Mouse (Mus musculus) spleen, embryonic (tissue): ENCODE data around the gene Fut1.
"Not testable (repeated sequence)": the region's sequence is repeated elsewhere in the genome, so short reads cannot be mapped to it uniquely, and the experiment has no call there.

Experiments used
- CTCF ChIA-PET: fragments of 350-600 bp; sonication (Branson Sonifier 250); formaldehyde crosslinking; loops from one replicate; lab custom pipeline; 2022; lab: Charles Lee

Gene Fut1

GRCm38 (mm10) chr7:45638623-45639401 is 21.7 kb downstream of the Fut1 start:
- CTCF ChIA-PET, result interaction anchor here (0.6 kb wide), 1 partner anchor 26 kb away, joined by 4 read pairs; no protein-coding TSS in a partner anchor

- CTCF ChIA-PET, result interaction anchor here (0.6 kb wide), 1 partner anchor 26 kb away, joined by 4 read pairs; no protein-coding TSS in a partner anchor
Measured at GRCm38 (mm10) chr7:45639561-45640027, 22.5 kb downstream of the Fut1 start, which contains the start of gene Mamstr. TSS of gene Mamstr (plus strand) at chr7:45639977.

GRCm38 (mm10) chr7:45640191-45640957 is 23.3 kb downstream of the Fut1 start:
- CTCF ChIA-PET, result no interaction called here

DNA sequence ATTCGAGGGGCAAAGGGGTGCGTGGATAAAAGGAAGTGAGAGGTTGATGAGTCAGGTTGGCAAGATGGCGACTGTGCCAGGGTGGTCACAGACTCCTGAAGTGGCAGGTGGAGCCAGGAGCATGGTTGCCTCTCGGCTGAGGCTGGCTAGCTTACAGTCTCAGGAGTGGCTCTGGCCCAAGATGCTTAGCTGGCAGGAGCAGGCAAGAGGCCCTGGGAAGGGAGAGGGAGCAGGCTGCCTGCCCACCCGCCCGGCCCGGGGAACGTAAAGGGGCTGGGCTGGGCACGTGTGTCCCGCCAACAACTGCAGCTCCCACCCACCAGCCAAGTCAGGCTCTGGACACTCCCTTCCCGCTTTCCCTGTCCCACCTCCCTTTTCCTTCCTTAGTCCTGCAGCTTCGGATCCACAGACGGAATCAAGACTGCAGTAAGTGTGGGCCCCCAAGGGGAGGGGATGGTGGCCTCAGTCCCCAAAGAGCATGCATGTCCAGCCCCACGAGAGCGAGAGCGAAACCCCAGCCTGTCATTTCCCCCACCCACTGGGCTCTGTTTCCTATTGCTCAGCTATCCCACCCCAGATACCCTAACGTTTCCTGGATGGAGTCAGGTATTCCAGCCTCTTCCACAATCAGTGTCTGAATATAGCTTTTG is 24.4 kb downstream of the Fut1 start:
- CTCF ChIA-PET, result no interaction called here

GRCm38 (mm10) chr7:45642083-45642482 is 25.0 kb downstream of the Fut1 start:
- CTCF ChIA-PET, result no interaction called here

- CTCF ChIA-PET, result no interaction called here
Measured at GRCm38 (mm10) chr7:45642503-45643255, 25.6 kb downstream of the Fut1 start.

GRCm38 (mm10) chr7:45643441-45644178 is 26.5 kb downstream of the Fut1 start:
- CTCF ChIA-PET, result no interaction called here

- CTCF ChIA-PET, result no interaction called here
Measured at GRCm38 (mm10) chr7:45644183-45644582, 27.1 kb downstream of the Fut1 start.

GRCm38 (mm10) chr7:45644872-45645590 is 27.9 kb downstream of the Fut1 start:
- CTCF ChIA-PET, result interaction anchor here (0.6 to 1.3 kb wide), 2 partner anchors 10 to 440 kb away, joined by 4 to 6 read pairs; no protein-coding TSS in a partner anchor

GRCm38 (mm10) chr7:45645591-45645971 is 28.5 kb downstream of the Fut1 start:
- CTCF ChIA-PET, result interaction anchor here (0.6 to 1.3 kb wide), 2 partner anchors 10 to 440 kb away, joined by 4 to 6 read pairs; no protein-coding TSS in a partner anchor

DNA sequence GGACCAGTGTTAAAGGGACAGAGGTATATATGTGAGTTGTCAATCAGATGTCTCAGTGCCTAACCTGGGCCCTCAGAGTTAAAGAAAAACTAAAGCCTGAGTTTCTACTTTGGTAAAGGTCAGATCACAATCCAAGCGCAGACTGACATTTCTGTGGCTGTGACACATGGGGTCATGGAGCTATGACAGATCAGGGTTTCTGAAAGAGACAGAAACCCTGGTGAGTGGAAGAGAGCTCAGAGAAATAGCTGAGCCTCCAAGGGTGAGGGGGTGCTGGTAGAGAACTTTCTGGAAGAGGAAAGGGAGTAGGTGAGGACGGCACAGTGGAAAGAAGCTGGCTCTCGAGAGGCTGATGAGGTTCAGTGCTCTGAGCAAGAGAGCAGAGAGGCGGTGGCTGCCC is 29.6 kb downstream of the Fut1 start:
- CTCF ChIA-PET, result no interaction called here

GRCm38 (mm10) chr7:45649351-45649750 is 32.3 kb downstream of the Fut1 start:
- CTCF ChIA-PET, result no interaction called here

DNA sequence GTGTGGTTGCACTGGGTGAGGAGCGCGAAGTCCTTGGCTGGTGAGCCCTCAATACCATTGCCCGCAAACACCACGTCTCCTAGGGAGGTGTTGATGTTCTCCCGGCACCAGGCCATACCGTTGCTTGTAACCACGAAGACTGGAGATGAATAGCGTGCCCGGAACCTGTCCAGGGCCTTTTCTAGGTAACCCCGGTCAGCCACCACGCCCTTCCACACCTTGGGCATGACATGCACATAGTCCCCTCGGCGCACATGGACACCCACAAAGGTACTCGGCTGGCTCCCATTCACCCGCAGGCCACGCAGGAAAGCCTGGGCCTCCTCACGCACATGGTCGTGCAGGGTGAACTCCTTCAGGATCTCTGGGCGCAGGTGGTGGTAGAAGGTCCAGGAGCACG is 33.4 kb downstream of the Fut1 start:
- CTCF ChIA-PET, result not testable (repeated sequence)

DNA sequence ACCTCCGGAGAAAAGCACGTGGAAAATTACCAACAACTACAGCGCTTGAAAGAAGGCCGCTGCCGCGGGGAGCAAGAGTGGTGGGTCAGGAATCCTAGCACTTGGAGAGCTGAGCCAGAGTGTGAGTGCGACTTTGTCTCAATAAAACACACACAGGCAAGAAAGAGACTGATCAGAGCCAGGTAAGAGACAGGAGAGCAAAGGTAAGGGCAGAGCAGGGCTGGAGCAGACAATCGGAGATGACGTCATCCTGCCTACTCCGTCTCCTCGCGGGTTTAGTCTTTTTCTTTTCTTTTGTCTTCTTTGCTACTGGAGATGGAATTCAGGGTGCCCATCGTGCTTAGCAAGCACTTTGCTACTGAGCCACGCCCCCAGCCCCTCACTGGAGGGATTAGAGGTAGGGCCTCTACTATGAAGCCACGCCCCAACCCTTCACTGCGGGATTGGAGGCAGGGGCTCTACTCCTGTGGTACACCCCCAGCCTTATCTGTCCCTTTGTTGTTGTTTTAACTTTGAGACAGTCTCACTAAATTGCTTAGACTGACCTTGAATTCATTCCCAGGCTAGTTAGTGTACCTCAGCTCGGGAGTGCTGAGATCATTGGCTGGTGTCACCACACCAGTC is 37.4 kb downstream of the Fut1 start:
- CTCF ChIA-PET, result interaction anchor here (0.6 kb wide), 1 partner anchor 120 kb away, joined by 3 read pairs; no protein-coding TSS in a partner anchor

GRCm38 (mm10) chr7:45660746-45661478 is 43.8 kb downstream of the Fut1 start:
- CTCF ChIA-PET, result no interaction called here

DNA sequence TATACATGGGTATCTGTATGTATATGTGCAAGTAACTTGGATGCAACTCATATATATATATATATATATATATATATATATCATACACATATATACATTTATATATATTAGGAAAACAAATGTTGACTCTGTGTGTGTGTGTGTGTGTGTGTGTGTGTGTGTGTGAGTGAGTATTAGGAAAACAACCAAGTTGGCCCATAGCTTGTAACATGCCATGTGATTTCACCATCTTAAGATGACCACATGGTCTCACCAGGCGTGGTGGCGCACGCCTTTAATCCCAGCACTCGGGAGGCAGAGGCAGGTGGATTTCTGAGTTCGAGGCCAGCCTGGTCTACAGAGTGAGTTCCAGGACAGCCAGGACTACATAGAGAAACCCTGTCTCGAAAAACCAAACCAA is 44.6 kb downstream of the Fut1 start:
- CTCF ChIA-PET, result not testable (repeated sequence)

GRCm38 (mm10) chr7:45665303-45666138 is 48.4 kb downstream of the Fut1 start:
- CTCF ChIA-PET, result no interaction called here
